Mouse (Mus musculus): ENCODE measurements around the gene Cd164. TPM values are rescaled to one million over a fixed set of nuclear protein-coding genes. Genes with fewer than 3 reads are reported as not detected.

Cd164 gene
- polyA plus RNA-seq, 1 experiment from 2014 or later = 185 TPM

- no peak for ATAC-seq
- Histone ChIP-seq H3K4me2 (replicated peaks) (no peak overlapping the region), H3K4me3 (replicated peaks) (no peak overlapping the region), H3K27ac (no peak overlapping the region), H3K9me3 (no peaks in the 10 kb centered on the region), H3K4me1 (replicated peaks) (peaks cover 17% of the 10 kb centered on the region), H3K9ac (no peak overlapping the region), H3K27me3 (replicated peaks) (no peaks in the 10 kb centered on the region), H3K36me3 (no peaks in the 10 kb centered on the region)
- 85% methylated on average over 3 of the region's 3 CpGs for WGBS
These were observed 35.9 kb downstream of the Cd164 start for GRCm38 (mm10) chr10:41555081-41555480.

- 97% methylated on average over 1 of the region's 1 CpGs for WGBS
- Histone ChIP-seq H3K27me3 (replicated peaks) (no peaks in the 10 kb centered on the region), H3K36me3 (no peaks in the 10 kb centered on the region), H3K4me1 (replicated peaks) (peaks cover 1% of the 10 kb centered on the region), H3K27ac (no peak overlapping the region), H3K9ac (no peak overlapping the region), H3K9me3 (no peaks in the 10 kb centered on the region), H3K4me2 (replicated peaks) (no peak overlapping the region), H3K4me3 (replicated peaks) (no peak overlapping the region)
- ATAC-seq = no peak
These were observed 39.2 kb downstream of the Cd164 start for GRCm38 (mm10) chr10:41558401-41558800.

- ATAC-seq = no peak
- H3K4me3 ChIP-seq (replicated peaks) = no peak overlapping the region
- H3K9ac ChIP-seq = no peak overlapping the region
- peaks cover 7% of the 10 kb centered on the region; the same call in 1 of the 2 replicates for H3K4me1 ChIP-seq (replicated peaks)
- H3K27ac ChIP-seq = no peak overlapping the region
- H3K27me3 ChIP-seq (replicated peaks) = no peaks in the 10 kb centered on the region
- H3K9me3 ChIP-seq = no peaks in the 10 kb centered on the region
- no peak overlapping the region for H3K4me2 ChIP-seq (replicated peaks)
- H3K36me3 ChIP-seq = no peaks in the 10 kb centered on the region
- WGBS = 86% methylated on average over 10 of the region's 10 CpGs
These were observed 42.6 kb downstream of the Cd164 start for GRCm38 (mm10) chr10:41561701-41562395.

- Histone ChIP-seq H3K36me3 (no peaks in the 10 kb centered on the region), H3K4me3 (replicated peaks) (no peak overlapping the region), H3K4me1 (replicated peaks) (peaks cover 7% of the 10 kb centered on the region; the same call in 1 of the 2 replicates), H3K9me3 (no peaks in the 10 kb centered on the region), H3K27ac (no peak overlapping the region), H3K4me2 (replicated peaks) (no peak overlapping the region), H3K9ac (no peak overlapping the region), H3K27me3 (replicated peaks) (no peaks in the 10 kb centered on the region)
- 28% methylated on average over 5 of the region's 5 CpGs for WGBS
- peak; percentile 80 for ATAC-seq
These were observed 45.9 kb downstream of the Cd164 start for GRCm38 (mm10) chr10:41565141-41565540.

- H3K27me3 ChIP-seq (replicated peaks) = no peaks in the 10 kb centered on the region
- H3K4me3 ChIP-seq (replicated peaks) = no peak overlapping the region
- no peak for ATAC-seq
- H3K9me3 ChIP-seq = no peaks in the 10 kb centered on the region
- no peak overlapping the region for H3K4me2 ChIP-seq (replicated peaks)
- H3K36me3 ChIP-seq = no peaks in the 10 kb centered on the region
- no peak overlapping the region for H3K9ac ChIP-seq
- 41% methylated on average over 3 of the region's 3 CpGs for WGBS
- no peak overlapping the region for H3K27ac ChIP-seq
- H3K4me1 ChIP-seq (replicated peaks) = peaks cover 7% of the 10 kb centered on the region; the same call in 1 of the 2 replicates
These were observed 49.1 kb downstream of the Cd164 start for GRCm38 (mm10) chr10:41568306-41568705.

GRCm38 (mm10) chr10:41571065-41571464, 51.9 kb downstream of the Cd164 start:
- Histone ChIP-seq H3K27ac (no peak overlapping the region), H3K4me1 (replicated peaks) (peaks cover 4% of the 10 kb centered on the region; the same call in 1 of the 2 replicates), H3K36me3 (no peaks in the 10 kb centered on the region), H3K27me3 (replicated peaks) (no peaks in the 10 kb centered on the region), H3K9me3 (no peaks in the 10 kb centered on the region), H3K9ac (no peak overlapping the region), H3K4me2 (replicated peaks) (no peak overlapping the region), H3K4me3 (replicated peaks) (no peak overlapping the region)
- WGBS = 80% methylated on average over 4 of the region's 4 CpGs
- ATAC-seq = no peak

GRCm38 (mm10) chr10:41572274-41572673, 53.1 kb downstream of the Cd164 start:
- ATAC-seq = no peak

GRCm38 (mm10) chr10:41573190-41573589, 54.0 kb downstream of the Cd164 start:
- ATAC-seq = peak; percentile 63

More at GRCm38 (mm10) chr10:41572274-41572673, 53.1 kb downstream of the Cd164 start:
- Histone ChIP-seq H3K9me3 (no peaks in the 10 kb centered on the region), H3K27ac (no peak overlapping the region), H3K4me3 (replicated peaks) (no peak overlapping the region), H3K27me3 (replicated peaks) (no peaks in the 10 kb centered on the region), H3K4me1 (replicated peaks) (peaks cover 6% of the 10 kb centered on the region; the same call in 1 of the 2 replicates), H3K9ac (no peak overlapping the region), H3K4me2 (replicated peaks) (no peak overlapping the region), H3K36me3 (no peaks in the 10 kb centered on the region)
- 84% methylated on average over 4 of the region's 4 CpGs for WGBS

GRCm38 (mm10) chr10:41575451-41576327, 56.5 kb downstream of the Cd164 start:
- H3K4me2 ChIP-seq (replicated peaks) = no peak overlapping the region
- H3K36me3 ChIP-seq = no peaks in the 10 kb centered on the region
- no peak overlapping the region for H3K9ac ChIP-seq
- no peaks in the 10 kb centered on the region for H3K27me3 ChIP-seq (replicated peaks)
- peaks cover 8% of the 10 kb centered on the region; the same call in 1 of the 2 replicates for H3K4me1 ChIP-seq (replicated peaks)
- no peak overlapping the region for H3K27ac ChIP-seq
- no peak for ATAC-seq
- no peaks in the 10 kb centered on the region for H3K9me3 ChIP-seq
- H3K4me3 ChIP-seq (replicated peaks) = no peak overlapping the region
- 66% methylated on average over 8 of the region's 8 CpGs for WGBS

More at GRCm38 (mm10) chr10:41573190-41573589, 54.0 kb downstream of the Cd164 start:
- H3K4me2 ChIP-seq (replicated peaks) = no peak overlapping the region
- no peak overlapping the region for H3K9ac ChIP-seq
- H3K27ac ChIP-seq = no peak overlapping the region
- H3K36me3 ChIP-seq = no peaks in the 10 kb centered on the region
- WGBS = 18% methylated on average over 6 of the region's 6 CpGs
- peaks cover 6% of the 10 kb centered on the region; the same call in 1 of the 2 replicates for H3K4me1 ChIP-seq (replicated peaks)
- no peaks in the 10 kb centered on the region for H3K9me3 ChIP-seq
- H3K27me3 ChIP-seq (replicated peaks) = no peaks in the 10 kb centered on the region
- no peak overlapping the region for H3K4me3 ChIP-seq (replicated peaks)

GRCm38 (mm10) chr10:41576328-41576833, 57.2 kb downstream of the Cd164 start:
- H3K4me2 ChIP-seq (replicated peaks) = no peak overlapping the region
- H3K27me3 ChIP-seq (replicated peaks) = no peaks in the 10 kb centered on the region
- no peak for ATAC-seq
- no peaks in the 10 kb centered on the region for H3K9me3 ChIP-seq
- WGBS = 78% methylated on average over 7 of the region's 7 CpGs
- no peak overlapping the region for H3K27ac ChIP-seq
- no peak overlapping the region for H3K9ac ChIP-seq
- H3K4me3 ChIP-seq (replicated peaks) = no peak overlapping the region
- peaks cover 8% of the 10 kb centered on the region; the same call in 1 of the 2 replicates for H3K4me1 ChIP-seq (replicated peaks)
- no peaks in the 10 kb centered on the region for H3K36me3 ChIP-seq

GRCm38 (mm10) chr10:41578541-41578940, 59.3 kb downstream of the Cd164 start:
- peaks cover 14% of the 10 kb centered on the region for H3K4me1 ChIP-seq (replicated peaks)
- no peak overlapping the region for H3K9ac ChIP-seq
- H3K27ac ChIP-seq = no peak overlapping the region
- H3K4me3 ChIP-seq (replicated peaks) = no peak overlapping the region
- H3K36me3 ChIP-seq = no peaks in the 10 kb centered on the region
- WGBS = 62% methylated on average over 1 of the region's 1 CpGs
- H3K27me3 ChIP-seq (replicated peaks) = no peaks in the 10 kb centered on the region
- H3K4me2 ChIP-seq (replicated peaks) = no peak overlapping the region
- no peak for ATAC-seq
- H3K9me3 ChIP-seq = no peaks in the 10 kb centered on the region

- WGBS = 63% methylated on average over 4 of the region's 4 CpGs
- ATAC-seq = no peak
- Histone ChIP-seq H3K9ac (no peak overlapping the region), H3K4me3 (replicated peaks) (no peak overlapping the region), H3K9me3 (no peaks in the 10 kb centered on the region), H3K27ac (no peak overlapping the region), H3K4me1 (replicated peaks) (peaks cover 14% of the 10 kb centered on the region), H3K27me3 (replicated peaks) (no peaks in the 10 kb centered on the region), H3K4me2 (replicated peaks) (no peak overlapping the region), H3K36me3 (no peaks in the 10 kb centered on the region)
These were observed 61.2 kb downstream of the Cd164 start for GRCm38 (mm10) chr10:41580441-41580840.
